Mouse (Mus musculus): ENCODE results near the gene Lgals1.

DNA sequence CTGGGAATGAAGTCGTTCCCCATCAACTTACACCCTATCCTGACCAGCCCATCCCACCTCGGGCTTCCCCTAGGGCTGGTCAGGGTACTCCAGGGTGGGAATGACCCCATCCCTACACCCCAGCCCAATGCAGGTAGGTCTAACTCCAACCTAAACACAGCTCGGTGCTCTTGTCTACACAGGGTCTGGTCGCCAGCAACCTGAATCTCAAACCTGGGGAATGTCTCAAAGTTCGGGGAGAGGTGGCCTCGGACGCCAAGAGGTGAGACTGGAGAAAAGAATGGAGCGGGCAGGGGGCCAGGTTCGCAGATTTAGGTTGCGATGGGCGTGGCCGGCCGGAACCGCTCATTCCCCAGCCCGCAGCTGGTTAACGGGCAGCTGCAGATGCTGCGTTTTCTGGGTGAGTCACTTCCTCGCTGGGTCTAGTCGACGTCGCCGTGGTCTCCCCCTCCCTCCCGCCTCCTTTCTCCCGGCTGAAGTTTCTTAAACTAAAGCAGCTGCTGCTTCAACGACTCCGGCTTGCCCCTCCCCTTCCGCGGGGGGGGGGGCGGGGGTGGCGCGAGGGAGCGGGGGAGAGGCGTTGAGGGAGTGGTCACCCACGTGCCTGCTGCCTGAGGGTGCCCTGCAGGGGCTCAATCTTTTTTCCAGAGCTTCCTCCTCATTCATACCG, 1.4 kb downstream of the Lgals1 start:
- TF ChIP-seq CTCF (IDR thresholded peaks at IDR 0.05; ENCODE audit: low read depth, low read length) (no peak), POLR2A (IDR thresholded peaks at IDR 0.05; ENCODE audit: borderline replicate concordance, low read depth, low read length) (0 out of 2 replicates have a peak, but pooled peaks have one; percentile 37)

All from bone marrow macrophage, adult 2 months (primary cell).